Comparison of ENCODE assay signal across 22 mouse cellular contexts in the genomic region with DNA sequence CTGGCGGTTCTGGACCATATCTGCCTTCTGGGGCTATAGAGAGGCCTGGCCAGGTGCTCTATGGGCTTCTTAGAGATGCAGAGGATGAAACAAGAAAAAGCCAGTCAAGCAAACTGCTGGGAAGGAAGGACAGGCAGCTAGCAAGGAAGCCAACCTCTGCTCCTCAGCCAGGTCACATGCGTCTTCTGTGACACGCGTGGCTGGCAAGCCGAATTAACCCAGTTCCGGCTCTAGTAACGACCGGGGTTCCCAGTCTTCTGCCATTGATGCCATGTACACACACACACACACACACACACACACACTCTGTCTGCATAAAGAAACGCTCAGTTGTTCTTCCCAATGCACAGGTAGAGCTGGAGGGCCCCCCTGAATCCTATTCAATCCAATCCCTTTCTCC.
DNase-seq lines count a peak whose midpoint lies in the region; ATAC-seq and TF ChIP-seq lines count a peak whose summit lies in the region.
"Had no signal": no experiment of that assay in that cellular context is flagged by ENCODE, and none has a peak within 500 bp of the region (broad histone marks: within the 10 kb centered on the region; RNA-seq: fewer than 3 reads in every experiment).

No protein-coding gene starts in this region.

- no peak overlapping the region for H3K4me3 ChIP-seq in embryonic facial prominence, embryonic 12.5 days
- H3K4me3 ChIP-seq in embryonic facial prominence, embryonic 10.5 days, result no peak overlapping the region
- H3K4me3 ChIP-seq in heart, embryonic 12.5 days, result no peak overlapping the region
- no peak overlapping the region for H3K4me3 ChIP-seq in kidney, adult 2 months (ENCODE audit: insufficient read depth, low read depth, low read length)
- H3K4me3 ChIP-seq: forebrain, embryonic 13.5 days; hindbrain, embryonic 12.5 days had no signal

- 0 out of 2 replicates have a peak overlapping the region, but pooled peaks have one; percentile 54 for H3K27ac ChIP-seq in embryonic facial prominence, embryonic 12.5 days
- H3K27ac ChIP-seq in embryonic facial prominence, embryonic 10.5 days (replicated peaks), result no peak overlapping the region
- H3K27ac ChIP-seq in heart, embryonic 12.5 days (ENCODE audit: poor library complexity, severe bottlenecking), result peak overlapping the region; percentile 89
- no peak overlapping the region for H3K27ac ChIP-seq in kidney, adult 2 months (ENCODE audit: insufficient read depth, low read depth, low read length)
- H3K27ac ChIP-seq: forebrain, embryonic 13.5 days; hindbrain, embryonic 12.5 days; hindbrain, postnatal 0 days; liver, embryonic 14.5 days; macrophage had no signal

- no peak for ATAC-seq in embryonic facial prominence, embryonic 12.5 days (ENCODE audit: insufficient number of reproducible peaks, insufficient read depth, low FRiP score, low TSS enrichment)
- ATAC-seq in heart, embryonic 12.5 days (ENCODE audit: insufficient number of reproducible peaks, low FRiP score), result no peak
- ATAC-seq: forebrain, embryonic 13.5 days; hindbrain, postnatal 0 days; intestine, embryonic 16.5 days had no signal

- H3K27me3 ChIP-seq in embryonic facial prominence, embryonic 12.5 days, result no peaks in the 10 kb centered on the region
- H3K27me3 ChIP-seq in embryonic facial prominence, embryonic 10.5 days (replicated peaks; ENCODE audit: low read depth, poor library complexity, severe bottlenecking), result no peaks in the 10 kb centered on the region
- no peaks in the 10 kb centered on the region for H3K27me3 ChIP-seq in heart, embryonic 12.5 days (replicated peaks)
- H3K27me3 ChIP-seq in kidney, adult 2 months (replicated peaks; ENCODE audit: control insufficient read depth, insufficient read depth, low read length), result no peaks in the 10 kb centered on the region
- H3K27me3 ChIP-seq: forebrain, embryonic 13.5 days; hindbrain, embryonic 12.5 days had no signal

- no peak for DNase-seq in embryonic facial prominence, embryonic 10.5 days (ENCODE audit: low spot score)
- no peak for DNase-seq in heart, adult 8-10 months (ENCODE audit: low spot score)
- peak; percentile 33 for DNase-seq in kidney, adult 2 months
- DNase-seq in kidney, adult 11 months, result no peak
- no peak for DNase-seq in layer of hippocampus, adult 18-20 months (ENCODE audit: low spot score in 2 of 2)
- DNase-seq: adrenal gland, postnatal 14 days; cerebellum, adult 18-20 months; embryo, embryonic 11 days; kidney, postnatal 14 days; lung, adult 2 months; lung, postnatal 10 days; midbrain, embryonic 14.5 days; thymus, adult 2 months; thymus, postnatal 36 days had no signal

- no peak for TF ChIP-seq CTCF in kidney, adult 2 months (conservative IDR thresholded peaks at IDR 0.05; ENCODE audit: insufficient read depth, insufficient read length, low read depth, low read length)

- no peak overlapping the region for H3K9ac ChIP-seq in embryonic facial prominence, embryonic 12.5 days
- H3K9ac ChIP-seq in heart, embryonic 12.5 days, result peak overlapping the region; percentile 17; the same call in 1 of the 2 replicates
- H3K9ac ChIP-seq: forebrain, embryonic 13.5 days; hindbrain, embryonic 12.5 days; liver, embryonic 14.5 days had no signal

- H3K4me1 ChIP-seq in embryonic facial prominence, embryonic 12.5 days, result peaks cover 15% of the 10 kb centered on the region
- peaks cover 16% of the 10 kb centered on the region for H3K4me1 ChIP-seq in embryonic facial prominence, embryonic 10.5 days
- H3K4me1 ChIP-seq in heart, embryonic 12.5 days (replicated peaks), result peaks cover 80% of the 10 kb centered on the region
- H3K4me1 ChIP-seq in kidney, adult 2 months (ENCODE audit: control insufficient read depth, insufficient read depth, low read length), result peaks cover 20% of the 10 kb centered on the region
- H3K4me1 ChIP-seq: hindbrain, embryonic 12.5 days had no signal

- no peaks in the 10 kb centered on the region for H3K9me3 ChIP-seq in embryonic facial prominence, embryonic 12.5 days
- no peaks in the 10 kb centered on the region for H3K9me3 ChIP-seq in embryonic facial prominence, embryonic 10.5 days
- H3K9me3 ChIP-seq in heart, embryonic 12.5 days (replicated peaks), result no peaks in the 10 kb centered on the region
- H3K9me3 ChIP-seq: forebrain, embryonic 13.5 days; hindbrain, embryonic 12.5 days had no signal

- 92% methylated on average over 9 of the region's 9 CpGs for WGBS in embryonic facial prominence, embryonic 12.5 days
- 93% methylated on average over 9 of the region's 9 CpGs for WGBS in embryonic facial prominence, embryonic 10.5 days
- 94% methylated on average over 9 of the region's 9 CpGs for WGBS in heart, embryonic 12.5 days
- 65% methylated on average over 9 of the region's 9 CpGs for WGBS in kidney, adult 2 months

- H3K4me2 ChIP-seq in embryonic facial prominence, embryonic 12.5 days (replicated peaks), result no peak overlapping the region
- no peak overlapping the region for H3K4me2 ChIP-seq in heart, embryonic 12.5 days
- H3K4me2 ChIP-seq: forebrain, embryonic 13.5 days; hindbrain, embryonic 12.5 days had no signal

- H3K36me3 ChIP-seq in embryonic facial prominence, embryonic 12.5 days, result no peaks in the 10 kb centered on the region
- H3K36me3 ChIP-seq in embryonic facial prominence, embryonic 10.5 days (replicated peaks), result no peaks in the 10 kb centered on the region
- no peaks in the 10 kb centered on the region for H3K36me3 ChIP-seq in heart, embryonic 12.5 days
- no peaks in the 10 kb centered on the region for H3K36me3 ChIP-seq in kidney, adult 2 months (ENCODE audit: control insufficient read depth, insufficient read depth, low read length)
- H3K36me3 ChIP-seq: hindbrain, embryonic 12.5 days had no signal

- TF ChIP-seq POLR2A in kidney, adult 2 months (IDR thresholded peaks at IDR 0.05; ENCODE audit: low read depth, low read length), result no peak

Comparison
In these comparisons a context has a peak if more than half of its experiments do, and no peak if none do; other contexts are left out.
1. H3K27ac ChIP-seq: peak in embryonic facial prominence, embryonic 12.5 days (single experiment) and heart, embryonic 12.5 days (single experiment); none in embryonic facial prominence, embryonic 10.5 days (single experiment) and kidney, adult 2 months (single experiment).